Mouse (Mus musculus): ENCODE data around the gene 4930544D05Rik.

- no peak for TF ChIP-seq TAL1 (IDR thresholded peaks at IDR 0.05; ENCODE audit: low read length)
- TF ChIP-seq GATA1 (IDR thresholded peaks at IDR 0.05; ENCODE audit: low read length): no peak
These were observed 10.6 kb upstream of the 4930544D05Rik start for GRCm38 (mm10) chr11:70605024-70605566.
